Mouse (Mus musculus): ENCODE results near the gene Glt1d1. TPM values are rescaled to one million over a fixed set of nuclear protein-coding genes. Genes with fewer than 3 reads are reported as not detected.

Gene Glt1d1
- total RNA-seq, 2 experiments from 2014 or later: 0.33 to 0.35 TPM

- no peak for DNase-seq (ENCODE audit: low spot score in 2 of 2)
Measured at GRCm38 (mm10) chr5:127627242-127627641, 4.8 kb upstream of the Glt1d1 start.

GRCm38 (mm10) chr5:127631671-127632070 is 391 bp upstream of the Glt1d1 start:
- no peak for DNase-seq (ENCODE audit: low spot score in 2 of 2)

- no peak for DNase-seq (ENCODE audit: low spot score in 2 of 2)
Measured at GRCm38 (mm10) chr5:127633188-127633587, 1.1 kb downstream of the Glt1d1 start.

GRCm38 (mm10) chr5:127633666-127634065 is 1.6 kb downstream of the Glt1d1 start:
- no peak for DNase-seq (ENCODE audit: low spot score in 2 of 2)

GRCm38 (mm10) chr5:127637622-127638021 is 5.6 kb downstream of the Glt1d1 start:
- no peak for DNase-seq (ENCODE audit: low spot score in 2 of 2)

GRCm38 (mm10) chr5:127638177-127638576 is 6.1 kb downstream of the Glt1d1 start:
- no peak for DNase-seq (ENCODE audit: low spot score in 2 of 2)

GRCm38 (mm10) chr5:127639067-127639605 is 7.1 kb downstream of the Glt1d1 start:
- DNase-seq (ENCODE audit: low spot score in 2 of 2): no peak

- no peak for DNase-seq (ENCODE audit: low spot score in 2 of 2)
Measured at GRCm38 (mm10) chr5:127639635-127640034, 7.6 kb downstream of the Glt1d1 start.

- DNase-seq (ENCODE audit: low spot score in 2 of 2): no peak
Measured at GRCm38 (mm10) chr5:127640359-127640758, 8.3 kb downstream of the Glt1d1 start.

- DNase-seq (ENCODE audit: low spot score in 2 of 2): no peak
Measured at GRCm38 (mm10) chr5:127641185-127641958, 9.3 kb downstream of the Glt1d1 start.

GRCm38 (mm10) chr5:127648046-127648445 is 16.0 kb downstream of the Glt1d1 start:
- DNase-seq (ENCODE audit: low spot score in 2 of 2): no peak

GRCm38 (mm10) chr5:127649077-127649476 is 17.0 kb downstream of the Glt1d1 start:
- no peak for DNase-seq (ENCODE audit: low spot score in 2 of 2)

GRCm38 (mm10) chr5:127658257-127658656 is 26.2 kb downstream of the Glt1d1 start:
- no peak for DNase-seq (ENCODE audit: low spot score in 2 of 2)

GRCm38 (mm10) chr5:127659312-127659711 is 27.2 kb downstream of the Glt1d1 start:
- DNase-seq (ENCODE audit: low spot score in 2 of 2): no peak

GRCm38 (mm10) chr5:127660267-127660666 is 28.2 kb downstream of the Glt1d1 start:
- DNase-seq (ENCODE audit: low spot score in 2 of 2): no peak

- DNase-seq (ENCODE audit: low spot score in 2 of 2): no peak
Measured at GRCm38 (mm10) chr5:127660979-127661378, 28.9 kb downstream of the Glt1d1 start.

GRCm38 (mm10) chr5:127673913-127674312 is 41.9 kb downstream of the Glt1d1 start:
- DNase-seq (ENCODE audit: low spot score in 2 of 2): no peak

- DNase-seq (ENCODE audit: low spot score in 2 of 2): no peak
Measured at GRCm38 (mm10) chr5:127677561-127677960, 45.5 kb downstream of the Glt1d1 start.

- DNase-seq (ENCODE audit: low spot score in 2 of 2): no peak
Measured at GRCm38 (mm10) chr5:127678501-127678900, 46.4 kb downstream of the Glt1d1 start.

- no peak for DNase-seq (ENCODE audit: low spot score in 2 of 2)
Measured at GRCm38 (mm10) chr5:127688568-127689170, 56.6 kb downstream of the Glt1d1 start.

GRCm38 (mm10) chr5:127691085-127691484 is 59.0 kb downstream of the Glt1d1 start:
- no peak for DNase-seq (ENCODE audit: low spot score in 2 of 2)

- DNase-seq (ENCODE audit: low spot score in 2 of 2): no peak
Measured at GRCm38 (mm10) chr5:127691581-127691980, 59.5 kb downstream of the Glt1d1 start.

Measured in adrenal gland, adult 18-20 months (tissue).